Mouse (Mus musculus) natural killer cell, adult 2 months (primary cell): ENCODE data around the gene Nkx3-2.

Experiments
- DNase-seq, 2 experiments: peaks; one replicate each; pipeline ENCODE4 v3.0.0; 2022; ENCODE audit warnings: low spot score in 2 of 2

The Nkx3-2 gene

GRCm38 (mm10) chr5:41763731-41764721 lies at the start of gene Nkx3-2:
Gene Nkx3-2 (minus strand): TSS chr5:41764501.
- DNase-seq: no peak

GRCm38 (mm10) chr5:41812516-41812915 lies 48.2 kb upstream of the Nkx3-2 start:
- no peak for DNase-seq

DNA sequence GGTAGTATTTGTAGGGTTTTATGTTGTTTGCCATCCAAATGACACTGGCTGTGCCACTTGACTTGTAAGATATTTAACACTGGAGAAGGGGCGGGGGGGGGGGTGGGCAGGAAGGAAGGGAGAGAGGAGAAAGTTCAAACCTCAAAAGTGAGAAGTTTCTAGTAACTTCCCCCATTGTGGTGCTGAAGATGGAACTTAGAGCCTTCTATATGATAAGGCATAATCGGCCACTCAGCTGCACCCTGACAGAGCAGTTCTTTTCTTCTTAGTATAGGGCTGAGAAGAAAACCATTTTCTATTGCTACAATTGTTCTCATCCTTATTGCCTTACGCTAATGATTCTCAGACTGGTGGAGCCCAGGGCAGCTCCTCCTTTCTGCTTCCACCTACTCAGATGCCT lies 47.0 kb upstream of the Nkx3-2 start:
- no peak for DNase-seq

- DNase-seq: no peak
Measured at GRCm38 (mm10) chr5:41807383-41807782, 43.1 kb upstream of the Nkx3-2 start.

DNA sequence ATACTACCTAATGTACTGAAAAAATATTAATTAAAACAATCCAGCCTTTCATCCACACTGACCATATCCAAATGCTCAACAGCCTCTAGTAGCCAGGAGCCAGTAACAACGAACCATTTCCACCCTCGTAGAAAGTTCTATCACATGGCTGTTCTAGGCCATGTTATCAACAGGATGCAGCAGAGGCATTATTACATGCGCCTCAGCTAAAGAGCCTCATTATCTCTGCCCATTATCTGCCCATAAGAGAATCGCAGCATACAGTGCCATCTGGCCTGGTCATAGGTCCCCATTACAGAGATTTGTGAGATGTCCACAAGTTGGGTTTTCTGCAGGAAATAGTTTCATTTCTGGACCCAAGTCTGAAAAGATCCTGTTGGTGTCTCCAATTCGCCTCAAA lies 41.9 kb upstream of the Nkx3-2 start:
- no peak for DNase-seq

DNA sequence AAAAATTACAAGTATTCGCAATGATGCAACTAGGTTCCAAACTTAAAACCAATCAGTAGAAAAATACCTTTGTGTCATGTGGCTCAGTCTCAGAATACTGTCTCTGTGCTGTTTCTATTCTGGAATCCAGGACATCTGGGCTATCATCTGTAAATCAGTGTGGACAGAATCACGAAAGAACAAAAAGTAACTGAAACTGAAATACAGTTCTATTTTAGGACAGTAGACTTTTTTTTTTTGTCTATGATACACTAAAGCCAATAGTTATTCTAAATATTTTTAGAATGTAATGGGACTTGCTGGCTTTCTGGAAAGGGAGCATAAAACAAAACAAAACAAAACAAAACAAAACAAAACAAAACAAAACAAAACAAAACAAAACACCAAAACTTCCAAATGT lies 40.8 kb upstream of the Nkx3-2 start:
- no peak for DNase-seq

GRCm38 (mm10) chr5:41804643-41805042 lies 40.3 kb upstream of the Nkx3-2 start:
- DNase-seq: no peak

- no peak for DNase-seq
Measured at GRCm38 (mm10) chr5:41801622-41802021, 37.3 kb upstream of the Nkx3-2 start.

GRCm38 (mm10) chr5:41794434-41794833 lies 30.1 kb upstream of the Nkx3-2 start:
- DNase-seq: no peak

DNA sequence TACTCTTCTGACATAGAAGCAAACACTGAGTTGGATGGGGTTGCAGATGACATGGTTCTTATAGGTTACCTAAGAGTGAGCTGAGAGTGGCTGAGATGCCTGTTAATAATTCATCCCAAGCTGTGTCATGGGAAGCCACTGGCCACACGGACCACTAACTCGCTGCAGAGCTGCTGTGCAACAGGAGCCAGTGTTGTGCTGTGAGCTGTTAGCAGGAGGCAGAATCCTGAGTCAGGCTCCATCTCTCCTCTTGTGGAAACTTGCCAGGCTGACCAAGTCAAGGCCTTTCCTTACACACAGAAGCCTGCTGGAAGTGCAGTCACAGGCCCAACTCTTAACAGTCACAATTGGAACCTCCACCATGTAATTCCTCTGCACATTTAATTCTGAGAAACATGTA lies 26.2 kb upstream of the Nkx3-2 start:
- DNase-seq: no peak

- no peak for DNase-seq
Measured at GRCm38 (mm10) chr5:41788877-41789276, 24.6 kb upstream of the Nkx3-2 start.

DNA sequence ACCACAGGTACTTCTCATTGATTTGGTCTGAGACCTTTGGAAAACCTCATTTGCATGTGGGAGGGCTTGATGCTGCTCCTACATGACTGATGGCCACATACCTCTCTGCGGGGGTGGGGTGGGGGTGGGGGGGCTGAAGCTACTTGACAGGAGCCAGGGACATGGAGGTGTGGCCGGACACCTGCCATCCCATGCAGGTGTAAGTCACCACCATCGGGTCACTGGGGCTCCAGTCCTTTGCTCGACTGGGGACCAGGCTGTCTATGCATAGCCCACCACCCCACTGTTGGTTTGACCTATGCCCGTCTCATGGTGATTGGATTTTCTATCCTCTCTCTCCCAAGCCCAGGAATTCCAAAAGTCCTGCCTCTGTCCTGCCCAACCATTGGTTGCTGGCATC lies 17.6 kb upstream of the Nkx3-2 start:
- DNase-seq: no peak

DNA sequence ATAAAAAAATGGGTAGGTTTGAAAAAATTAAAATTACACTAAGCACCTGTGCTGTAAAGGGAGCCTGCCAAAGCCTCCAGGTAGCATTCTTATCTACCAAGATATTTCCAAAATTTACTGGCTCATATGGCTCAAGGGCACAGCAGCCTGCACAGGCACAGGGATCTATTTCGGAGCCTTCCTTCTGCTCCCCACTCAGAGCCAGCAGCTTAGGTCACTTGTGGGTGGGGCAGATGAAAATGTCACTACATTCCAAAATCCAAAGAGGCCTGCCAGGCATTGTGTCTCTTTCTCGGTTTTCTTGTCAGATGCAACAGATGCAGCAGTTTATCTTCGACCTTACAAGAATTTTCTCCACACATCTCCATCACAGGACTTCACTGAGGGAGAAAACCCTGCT lies 15.7 kb upstream of the Nkx3-2 start:
- no peak for DNase-seq

DNA sequence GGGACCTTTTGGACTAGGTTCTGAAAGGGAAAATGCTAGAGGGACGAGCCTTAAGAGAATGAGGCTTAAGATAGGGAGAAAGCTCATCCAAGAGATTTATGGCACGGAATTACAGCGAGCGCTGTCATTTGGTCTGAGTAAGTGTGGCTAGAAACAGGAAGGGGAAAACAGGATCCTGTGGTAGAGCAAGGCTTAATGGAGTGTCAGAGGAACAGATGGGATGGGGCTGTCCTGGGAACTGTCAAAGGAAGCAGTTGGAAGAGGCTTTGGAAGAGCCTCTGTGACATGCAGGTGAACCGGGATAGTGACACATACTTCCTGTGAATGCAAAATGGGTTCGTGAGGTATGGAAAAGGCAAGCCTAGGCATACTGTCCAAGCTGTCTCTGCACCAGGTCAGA lies 11.4 kb upstream of the Nkx3-2 start:
- no peak for DNase-seq

GRCm38 (mm10) chr5:41775273-41775672 lies 11.0 kb upstream of the Nkx3-2 start:
- DNase-seq: no peak

GRCm38 (mm10) chr5:41768382-41769040 lies 4.2 kb upstream of the Nkx3-2 start:
- DNase-seq: peak; percentile 66 to 84

GRCm38 (mm10) chr5:41767296-41768200 lies 3.2 kb upstream of the Nkx3-2 start:
- DNase-seq: no peak

GRCm38 (mm10) chr5:41766406-41767010 lies 2.2 kb upstream of the Nkx3-2 start:
- DNase-seq: no peak

DNA sequence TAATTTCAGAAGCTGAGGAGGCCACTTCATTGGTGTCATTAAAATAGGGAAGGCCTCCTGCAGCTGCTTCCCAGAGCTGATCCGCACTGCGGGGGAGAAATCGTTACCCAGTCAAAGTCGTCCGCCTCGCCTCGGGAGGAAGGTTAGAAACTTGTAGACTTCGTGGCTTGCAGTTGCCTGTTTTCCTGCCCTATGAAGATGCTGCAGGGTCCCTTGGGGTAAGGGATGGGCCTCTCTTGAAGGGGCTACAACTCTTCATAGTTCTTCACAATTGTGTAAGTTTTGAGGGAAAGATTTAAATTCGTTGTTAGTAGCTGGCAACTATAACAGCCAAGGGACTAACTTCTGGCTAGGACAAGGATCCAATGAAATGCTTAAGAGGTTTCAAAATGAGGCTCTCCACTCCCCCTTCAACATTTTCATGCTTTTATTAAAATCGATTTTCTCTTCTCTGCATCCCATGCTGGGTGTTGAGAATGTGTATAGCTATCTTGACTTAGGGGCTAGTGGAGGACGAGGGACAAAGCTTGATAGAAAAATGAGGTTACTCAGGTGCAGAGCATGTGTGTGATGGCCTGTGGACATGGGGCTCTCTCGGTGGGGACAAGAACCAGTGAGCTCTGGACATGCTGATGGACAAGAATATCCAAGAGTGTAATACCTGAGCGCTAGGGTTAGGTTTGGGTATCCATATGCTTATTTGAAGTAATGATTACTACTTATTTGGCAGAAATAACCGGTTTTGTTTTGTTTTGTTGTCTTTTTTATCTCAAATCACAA lies 1.5 kb upstream of the Nkx3-2 start:
- DNase-seq: no peak

- no peak for DNase-seq
Measured at GRCm38 (mm10) chr5:41762947-41763730, 1.2 kb downstream of the Nkx3-2 start.
